Mouse (Mus musculus): ENCODE measurements around the gene Hoxb5. TPM values are rescaled to one million over a fixed set of nuclear protein-coding genes. Genes with fewer than 3 reads are reported as not detected.

The Hoxb5 gene
- total RNA-seq, 2 experiments from 2014 or later, result 0.26 to 0.28 TPM

DNA sequence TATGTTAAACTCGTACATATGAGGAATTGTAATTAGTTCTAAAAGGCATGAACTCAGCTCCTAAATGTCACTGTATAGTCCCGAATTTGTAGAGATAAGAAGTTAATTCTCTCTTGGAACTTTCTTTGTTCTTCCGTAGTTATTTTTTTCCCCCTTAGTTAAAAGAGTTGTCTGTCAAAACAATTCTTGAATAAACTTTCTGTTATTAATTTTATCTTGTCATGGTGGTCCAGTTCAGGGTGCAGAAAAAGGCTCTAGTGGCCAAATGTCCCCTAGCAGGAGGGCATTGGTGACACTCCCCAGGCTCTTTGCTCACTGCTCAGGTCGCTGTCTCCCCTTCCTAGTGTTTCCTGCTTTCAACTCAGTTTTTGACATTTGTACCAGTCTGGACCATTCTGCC, 44.6 kb downstream of the Hoxb5 start:
- intact Hi-C loops (cut with DNase I), result no loop called here
- Histone ChIP-seq H3K4me3 (no peak overlapping the region), H3K27ac (no peak overlapping the region)
- TF ChIP-seq CTCF (IDR thresholded peaks at IDR 0.05), result no peak
- DNase-seq, result no peak

DNA sequence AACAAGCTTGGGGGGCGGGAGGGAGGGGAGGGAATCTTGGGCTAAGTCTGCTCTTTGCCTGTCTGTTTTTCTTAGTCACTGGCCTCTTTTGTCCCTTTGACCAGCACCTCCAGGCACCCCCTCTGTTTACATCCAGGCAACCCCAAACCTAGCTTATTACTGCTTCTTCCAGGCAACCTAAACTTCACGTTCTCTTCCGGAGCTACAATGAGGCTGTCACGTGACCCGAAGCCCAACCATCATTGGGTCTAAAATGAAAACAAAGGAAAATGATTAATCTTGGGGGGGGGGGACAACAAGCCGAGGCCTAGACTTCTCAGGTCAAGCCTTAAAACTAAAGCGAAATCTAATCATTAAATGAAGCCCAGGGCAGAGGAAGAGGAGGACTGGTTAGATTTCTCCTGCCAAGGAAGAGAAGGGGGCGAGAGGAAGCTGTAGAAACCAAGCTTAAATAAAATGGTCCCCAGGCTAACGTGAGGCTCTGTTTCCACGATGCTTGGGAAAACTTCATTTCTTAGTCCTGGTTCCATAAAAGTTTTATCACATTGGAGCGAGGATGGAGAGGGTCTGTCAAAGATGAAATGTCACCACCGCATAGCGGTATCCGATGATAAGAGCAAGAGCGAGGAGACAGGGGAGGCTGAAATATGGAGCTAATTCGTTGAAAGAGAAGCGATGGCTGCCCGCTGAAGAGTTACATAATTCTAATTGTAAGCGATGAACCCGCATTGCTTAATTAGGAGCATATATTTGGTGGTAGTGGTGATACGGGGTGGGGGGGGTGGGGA, 45.2 kb downstream of the Hoxb5 start:
- no peak for DNase-seq
- H3K27ac ChIP-seq, result no peak overlapping the region
- no peak overlapping the region for H3K4me3 ChIP-seq
- no peak for TF ChIP-seq CTCF (IDR thresholded peaks at IDR 0.05)
- intact Hi-C loops (cut with DNase I), result no loop called here

DNA sequence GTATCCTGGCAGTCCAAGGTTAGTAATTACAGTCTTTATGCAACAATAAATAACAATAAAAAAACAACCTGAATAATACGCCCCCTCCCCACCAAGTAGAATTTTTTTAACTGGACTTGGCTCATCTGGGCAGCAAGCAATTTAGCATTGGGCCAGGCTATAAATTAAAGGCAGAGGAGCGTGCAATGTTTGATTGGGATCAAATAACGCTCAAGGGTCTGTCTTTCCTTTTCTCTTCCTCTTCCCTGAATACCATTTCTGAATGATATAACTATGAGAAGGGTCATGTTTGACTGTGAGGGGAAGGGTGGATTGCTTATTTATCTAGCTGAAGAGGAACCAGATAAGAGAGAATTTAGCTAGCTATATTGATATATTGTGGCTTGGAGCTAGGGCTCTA, 45.9 kb downstream of the Hoxb5 start:
- TF ChIP-seq CTCF (IDR thresholded peaks at IDR 0.05), result no peak
- intact Hi-C loops (cut with DNase I), result no loop called here
- DNase-seq, result no peak
- H3K4me3 ChIP-seq, result no peak overlapping the region
- H3K27ac ChIP-seq, result no peak overlapping the region

DNA sequence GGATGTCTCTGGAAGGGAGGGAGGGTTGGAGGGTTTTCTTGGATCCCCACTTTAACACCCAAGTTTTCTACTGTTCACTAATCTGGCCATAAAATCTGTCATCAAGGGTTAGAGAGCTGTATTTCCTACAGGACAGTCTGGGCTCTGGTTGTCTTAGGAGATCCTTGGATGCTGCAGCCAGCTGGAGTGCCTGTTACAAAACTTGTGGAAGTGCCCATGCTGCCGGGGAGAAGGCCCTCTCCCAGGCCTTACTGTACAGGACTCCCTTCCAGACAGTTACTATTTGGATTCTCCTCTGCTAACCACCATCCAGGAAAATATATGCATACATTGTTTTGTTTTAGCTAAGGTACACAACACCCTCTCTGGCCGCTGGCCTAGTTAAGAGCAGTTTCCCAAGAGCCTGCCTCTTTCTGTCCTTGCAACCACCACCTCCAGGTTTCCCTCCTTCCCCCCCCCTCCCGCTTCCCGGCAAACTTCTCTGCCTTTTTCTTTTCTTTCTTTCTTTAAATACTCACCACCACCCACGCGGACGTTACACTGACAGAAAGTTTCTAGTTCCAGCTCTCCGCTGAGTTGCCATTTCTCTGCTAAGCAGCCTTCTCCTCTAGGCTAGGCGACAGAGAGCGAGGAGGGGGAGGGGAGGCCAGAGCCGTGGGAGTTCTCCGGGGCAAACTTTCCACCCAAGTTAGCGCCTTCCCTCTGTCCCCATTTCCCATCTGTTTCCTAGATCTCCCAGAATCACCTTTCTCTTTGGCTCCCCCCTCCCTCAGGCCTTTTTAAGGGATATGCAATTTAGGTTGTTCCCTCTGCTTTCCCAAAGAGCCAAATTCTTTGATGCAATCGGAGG, 46.6 kb downstream of the Hoxb5 start:
- intact Hi-C loops (cut with DNase I), result loop anchor here (5.0 kb wide), 2 partner anchors 37 to 58 kb away; no protein-coding TSS in a partner anchor
- no peak for DNase-seq
- no peak overlapping the region for H3K4me3 ChIP-seq
- no peak for TF ChIP-seq CTCF (IDR thresholded peaks at IDR 0.05)
- H3K27ac ChIP-seq, result no peak overlapping the region

DNA sequence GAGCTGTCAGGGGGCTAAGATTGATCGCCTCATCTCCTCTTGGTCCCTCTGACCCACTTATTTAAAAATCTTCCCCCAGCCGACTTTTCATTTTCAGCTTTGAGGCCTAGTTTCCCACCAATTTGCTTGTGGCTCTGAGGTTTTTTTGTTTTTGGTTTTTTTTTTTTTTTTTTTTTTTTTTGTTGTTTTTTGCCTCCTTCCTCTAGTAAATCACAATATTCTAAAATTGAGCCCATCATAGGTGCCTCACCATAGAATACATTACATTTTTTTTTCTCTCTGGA, 47.1 kb downstream of the Hoxb5 start, which contains the start of gene Hoxb2:
Gene Hoxb2 (plus strand): TSS at position 185 of the 284 bp plus-strand sequence.
- intact Hi-C loops (cut with DNase I), result loop anchor here (5.0 kb wide), 2 partner anchors 38 to 57 kb away; no protein-coding TSS in a partner anchor
- TF ChIP-seq CTCF (IDR thresholded peaks at IDR 0.05), result no peak
- Histone ChIP-seq H3K4me3 (peak within 1 kb of the TSS; percentile 69), H3K27ac (peak within 1 kb of the TSS; percentile 3; the same call in 1 of the 2 replicates)
- DNase-seq, result no peak

DNA sequence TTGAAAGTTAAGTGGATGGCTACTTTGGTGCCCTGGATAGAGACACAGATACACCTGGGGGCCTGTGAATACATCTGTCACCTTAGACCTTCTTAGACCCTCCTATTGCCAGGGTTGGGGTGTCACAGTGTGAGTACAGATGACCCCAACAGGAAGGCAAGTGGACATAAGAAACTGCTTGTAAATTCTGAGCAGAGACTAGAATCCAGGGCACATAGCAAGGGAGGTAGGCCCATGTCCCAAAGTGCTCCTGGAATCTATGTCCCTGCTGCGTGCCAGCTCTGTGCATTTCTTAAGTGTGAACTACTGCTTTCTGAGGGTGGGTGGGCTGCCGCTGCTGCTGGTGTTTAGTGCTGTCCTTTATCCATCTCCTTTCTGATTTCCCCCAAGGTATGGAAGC, 47.7 kb downstream of the Hoxb5 start:
- intact Hi-C loops (cut with DNase I), result loop anchor here (5.0 kb wide), 2 partner anchors 38 to 57 kb away; no protein-coding TSS in a partner anchor
- TF ChIP-seq CTCF (IDR thresholded peaks at IDR 0.05), result no peak
- no peak for DNase-seq
- H3K27ac ChIP-seq, result no peak overlapping the region
- H3K4me3 ChIP-seq, result no peak overlapping the region

DNA sequence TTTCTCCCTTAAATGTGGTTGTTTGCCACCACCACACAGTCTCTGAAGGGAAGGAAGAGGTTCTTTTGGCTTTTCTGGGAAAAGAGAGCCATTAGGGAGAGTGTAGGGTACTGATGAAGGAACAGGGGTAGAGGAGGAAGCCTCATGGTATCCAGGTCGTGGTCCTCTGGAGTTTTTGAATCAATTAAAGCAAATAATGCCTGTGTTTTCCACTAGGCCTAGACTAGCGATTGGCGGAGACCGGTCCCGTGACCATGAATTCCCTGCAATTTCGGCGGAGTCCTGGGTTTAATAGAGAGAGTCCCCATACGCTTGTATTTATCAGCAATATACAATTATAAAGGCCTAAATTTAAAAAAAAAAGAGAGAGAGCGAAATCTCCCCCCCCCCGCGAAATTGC, 48.2 kb downstream of the Hoxb5 start:
- no peak for DNase-seq
- H3K4me3 ChIP-seq, result peak overlapping the region; percentile 69
- no peak for TF ChIP-seq CTCF (IDR thresholded peaks at IDR 0.05)
- H3K27ac ChIP-seq, result peak overlapping the region; percentile 3; the same call in 1 of the 2 replicates
- intact Hi-C loops (cut with DNase I), result loop anchor here (5.0 kb wide), 2 partner anchors 39 to 56 kb away; no protein-coding TSS in a partner anchor

DNA sequence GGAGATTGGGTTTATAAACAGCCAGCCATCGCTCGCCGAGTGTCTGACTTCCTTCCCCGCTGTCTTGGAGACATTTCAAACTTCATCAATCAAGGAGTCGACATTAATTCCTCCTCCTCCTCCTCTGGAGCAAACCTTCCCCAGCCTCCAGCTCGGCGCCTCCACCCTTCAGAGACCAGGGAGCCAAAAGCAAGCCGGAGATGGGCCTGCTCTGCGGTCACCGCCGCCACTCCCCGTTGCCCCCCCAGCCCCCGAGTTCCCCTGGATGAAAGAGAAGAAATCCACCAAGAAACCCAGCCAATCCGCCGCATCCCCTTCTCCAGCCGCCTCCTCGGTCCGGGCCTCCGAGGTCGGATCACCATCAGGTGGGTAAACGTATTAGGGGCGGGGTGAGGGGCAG, 48.7 kb downstream of the Hoxb5 start:
- intact Hi-C loops (cut with DNase I), result loop anchor here (5.0 kb wide), 2 partner anchors 40 to 55 kb away; no protein-coding TSS in a partner anchor
- Histone ChIP-seq H3K27ac (peak overlapping the region; percentile 77), H3K4me3 (peak overlapping the region; percentile 69)
- DNase-seq, result no peak
- no peak for TF ChIP-seq CTCF (IDR thresholded peaks at IDR 0.05)

DNA sequence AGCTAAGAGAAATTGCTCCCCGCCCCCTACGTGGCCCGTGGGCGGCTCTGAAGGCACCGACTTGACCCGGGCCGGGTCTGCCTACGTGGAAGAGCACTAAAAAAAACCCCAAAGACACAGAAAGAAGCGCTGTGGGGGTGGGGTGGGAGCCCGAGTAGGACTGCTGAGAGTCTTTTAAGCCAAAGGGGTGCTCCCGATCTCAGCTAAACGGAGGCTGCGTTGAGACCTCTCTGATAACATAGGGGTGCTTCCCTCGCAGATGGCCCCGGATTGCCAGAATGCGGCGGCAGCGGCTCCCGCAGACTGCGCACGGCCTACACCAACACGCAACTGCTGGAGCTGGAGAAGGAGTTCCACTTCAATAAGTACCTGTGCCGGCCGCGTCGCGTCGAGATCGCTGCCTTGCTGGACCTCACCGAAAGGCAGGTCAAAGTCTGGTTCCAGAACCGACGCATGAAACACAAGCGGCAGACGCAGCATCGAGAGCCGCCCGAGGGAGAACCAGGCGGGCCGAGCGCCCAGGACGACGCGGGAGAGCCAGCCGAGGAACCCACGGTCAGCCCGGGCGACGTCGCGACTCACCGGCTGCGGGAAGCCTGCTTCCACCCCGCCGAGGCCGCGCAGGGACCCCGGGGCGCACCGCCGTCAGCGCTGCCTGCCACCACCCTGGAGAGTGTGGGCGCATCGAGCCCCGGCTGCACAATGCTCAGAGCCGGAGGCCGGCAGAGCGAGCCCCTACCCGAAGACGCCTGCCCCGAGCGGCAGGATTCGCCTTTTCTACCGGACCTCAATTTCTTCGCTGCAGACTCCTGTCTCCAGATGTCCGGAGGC, 49.8 kb downstream of the Hoxb5 start:
- intact Hi-C loops (cut with DNase I), result loop anchor here (5.0 kb wide), 2 partner anchors 41 to 54 kb away; no protein-coding TSS in a partner anchor
- Histone ChIP-seq H3K4me3 (peak overlapping the region; percentile 69), H3K27ac (peak overlapping the region; percentile 77)
- no peak for TF ChIP-seq CTCF (IDR thresholded peaks at IDR 0.05)
- DNase-seq, result peak; percentile 34

DNA sequence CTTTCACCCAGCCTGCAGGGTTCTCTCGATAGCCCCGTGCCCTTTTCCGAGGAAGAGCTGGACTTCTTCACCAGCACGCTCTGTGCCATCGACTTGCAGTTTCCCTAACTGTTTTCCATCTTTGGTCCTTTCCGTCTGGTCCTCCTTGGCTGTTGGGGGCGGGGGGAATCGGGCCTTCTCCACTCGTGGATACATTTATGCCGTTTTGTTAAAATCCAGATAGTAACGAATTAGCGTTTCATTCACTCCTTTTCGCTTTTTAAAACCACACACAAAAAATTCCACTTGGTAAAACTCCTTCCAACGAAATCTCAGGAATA, 50.3 kb downstream of the Hoxb5 start:
- no peak for DNase-seq
- no peak for TF ChIP-seq CTCF (IDR thresholded peaks at IDR 0.05)
- intact Hi-C loops (cut with DNase I), result loop anchor here (5.0 kb wide), 2 partner anchors 41 to 54 kb away; no protein-coding TSS in a partner anchor
- H3K4me3 ChIP-seq, result peak overlapping the region; percentile 69
- peak overlapping the region; percentile 77 for H3K27ac ChIP-seq

DNA sequence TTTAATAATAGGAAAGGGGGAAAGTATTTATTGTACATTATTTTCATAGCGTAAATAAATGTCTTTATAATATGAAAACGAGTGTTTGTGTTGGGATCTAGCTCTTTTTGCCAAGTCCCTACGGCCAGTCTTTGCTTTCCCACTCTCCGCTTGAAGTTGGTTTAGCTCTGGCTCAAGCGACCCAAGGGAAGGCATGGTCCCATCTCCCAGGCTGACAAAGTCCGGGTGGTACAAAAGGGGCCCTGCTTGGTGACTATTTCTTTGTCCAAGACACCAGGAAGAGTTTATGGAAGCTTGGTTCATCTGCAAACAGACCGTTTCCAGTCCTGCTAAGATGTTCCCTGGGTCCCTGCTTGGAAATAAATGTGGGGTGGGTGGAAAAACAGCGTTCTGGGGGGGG, 50.8 kb downstream of the Hoxb5 start:
- no peak for DNase-seq
- Histone ChIP-seq H3K27ac (peak overlapping the region; percentile 77), H3K4me3 (peak overlapping the region; percentile 69)
- intact Hi-C loops (cut with DNase I), result loop anchor here (5.0 kb wide), 2 partner anchors 42 to 53 kb away; no protein-coding TSS in a partner anchor
- no peak for TF ChIP-seq CTCF (IDR thresholded peaks at IDR 0.05)

DNA sequence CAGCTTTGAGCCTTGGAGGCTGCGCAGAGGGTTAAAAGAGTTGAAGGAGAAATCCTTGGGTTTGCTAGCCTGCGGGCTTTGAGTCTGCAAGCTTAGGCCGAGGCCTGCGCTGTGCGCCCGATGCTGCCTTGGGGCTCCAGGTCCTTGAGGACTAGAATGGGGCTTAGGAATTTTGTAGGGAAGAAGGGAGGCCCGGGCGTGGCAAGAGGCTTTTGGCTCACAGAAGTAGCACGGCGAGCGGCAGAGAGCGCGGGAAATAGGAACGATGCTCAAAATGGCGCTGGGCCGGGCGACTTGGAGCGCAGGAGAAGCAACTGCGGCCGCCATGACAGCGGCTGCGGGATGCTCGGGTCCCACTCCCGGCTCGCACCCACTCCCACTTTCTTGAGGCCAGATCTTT, 51.2 kb downstream of the Hoxb5 start:
- no peak for DNase-seq
- Histone ChIP-seq H3K27ac (peak overlapping the region; percentile 77), H3K4me3 (peak overlapping the region; percentile 69)
- intact Hi-C loops (cut with DNase I), result loop anchor here (5.0 kb wide), 2 partner anchors 42 to 53 kb away; no protein-coding TSS in a partner anchor
- no peak for TF ChIP-seq CTCF (IDR thresholded peaks at IDR 0.05)
